Mouse (Mus musculus) embryonic facial prominence, embryonic 12.5 days (tissue): ENCODE results near the gene Tlx1. TPM values are rescaled to one million over a fixed set of nuclear protein-coding genes. Genes with fewer than 3 reads are reported as not detected.

Experiments used
- ATAC-seq: fragments of 200-750 bp; cut with Nextera tagmentation; 2 replicates; pipeline ENCODE4 v1.8.0; 2017; ENCODE audit not compliant: insufficient number of reproducible peaks, insufficient read depth, low FRiP score, low TSS enrichment
- H3K27ac ChIP-seq: fragments of 300-500 bp; sonication (generic); 2 replicates; pipeline ENCODE4 v1.5.1; 2016; ENCODE audit warnings: mild to moderate bottlenecking
- H3K27me3 ChIP-seq: fragments of 300-500 bp; sonication (generic); 2 replicates; pipeline ENCODE4 v1.6.1; 2016; ENCODE audit warnings: mild to moderate bottlenecking, moderate library complexity
- H3K36me3 ChIP-seq: fragments of 300-500 bp; sonication (generic); 2 replicates; pipeline ENCODE4 v1.6.1; 2016; ENCODE audit warnings: mild to moderate bottlenecking
- H3K4me1 ChIP-seq: fragments of 300-500 bp; sonication (generic); 2 replicates; pipeline ENCODE4 v1.6.1; 2016
- H3K4me2 ChIP-seq: fragments of 300-500 bp; sonication (generic); replicated peaks from 2 replicates; pipeline ENCODE4 v1.6.1; 2016; ENCODE audit warnings: mild to moderate bottlenecking, moderate library complexity
- H3K4me3 ChIP-seq: fragments of 300-500 bp; sonication (generic); 2 replicates; pipeline ENCODE4 v1.5.1; 2016; ENCODE audit warnings: mild to moderate bottlenecking
- H3K9ac ChIP-seq: fragments of 300-500 bp; sonication (generic); 2 replicates; pipeline ENCODE4 v1.6.1; 2016; ENCODE audit warnings: mild to moderate bottlenecking, moderate library complexity
- H3K9me3 ChIP-seq: fragments of 300-500 bp; sonication (generic); 2 replicates; pipeline ENCODE4 v1.6.1; 2016; ENCODE audit warnings: mild to moderate bottlenecking, moderate library complexity
- WGBS: fragments of 180-500 bp; shearing (Covaris S2); methylation state at CpG from one replicate; pipeline ENCODE4 v1.1.7; 2016; 5-methylcytosine and 5-hydroxymethylcytosine counted together
- polyA plus RNA-seq: library from polyadenylated mRNA; unstranded; fragments of >200 nt; fragmentation: Nextera tagmentation; extraction: Ambion mirVana; gene quantifications from 2 replicates; pipeline ENCODE4 v1.2.1, GENCODE M21; 2016

Gene Tlx1
- polyA plus RNA-seq, 1 experiment from 2014 or later = 2.8 TPM

DNA sequence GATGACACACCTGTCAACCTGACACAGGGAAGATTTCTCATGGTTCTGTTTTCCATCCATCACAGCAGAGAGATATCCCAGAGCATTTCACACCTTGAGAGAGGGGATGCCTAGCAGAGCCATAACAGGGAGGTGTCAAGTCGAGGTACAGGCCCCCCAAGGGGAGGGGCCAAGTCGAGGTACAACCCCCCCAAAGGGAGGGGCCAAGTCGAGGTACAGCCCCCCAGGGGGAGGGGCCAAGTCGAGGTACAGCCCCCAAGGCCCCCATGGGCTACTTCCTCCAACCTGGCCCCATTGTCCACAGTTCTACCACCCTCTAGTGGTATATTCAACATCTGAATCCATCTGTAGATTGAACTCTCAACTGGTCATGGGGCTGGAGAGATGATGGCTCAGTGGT is 44.2 kb downstream of the Tlx1 start:
- Histone ChIP-seq H3K4me1 (no peaks in the 10 kb centered on the region), H3K27me3 (no peaks in the 10 kb centered on the region), H3K27ac (no peak overlapping the region), H3K9ac (no peak overlapping the region), H3K4me2 (no peak overlapping the region), H3K36me3 (no peaks in the 10 kb centered on the region), H3K9me3 (peaks cover 7% of the 10 kb centered on the region), H3K4me3 (no peak overlapping the region)
- 55% methylated on average over 4 of the region's 4 CpGs for WGBS
- no peak for ATAC-seq

DNA sequence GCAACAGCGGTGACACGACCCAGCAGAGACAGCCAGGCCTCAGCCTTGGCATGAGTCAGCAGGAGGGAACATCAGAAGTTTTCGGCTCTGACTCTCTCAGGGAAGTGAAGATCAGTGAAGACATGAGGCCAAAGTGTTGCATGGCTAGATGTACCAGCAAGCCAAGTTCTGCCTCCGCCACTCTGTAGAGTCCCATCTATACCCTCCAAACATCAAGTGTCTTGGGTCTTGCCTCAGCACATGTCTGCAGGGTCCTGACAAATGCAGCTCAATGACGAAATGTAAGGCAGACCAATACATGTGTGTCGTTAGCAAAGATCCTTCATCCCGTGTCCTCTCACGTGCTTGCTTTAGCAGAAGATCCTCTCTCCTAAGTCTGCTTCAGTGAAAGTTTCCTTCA is 46.5 kb downstream of the Tlx1 start:
- Histone ChIP-seq H3K4me1 (no peaks in the 10 kb centered on the region), H3K9me3 (peaks cover 7% of the 10 kb centered on the region), H3K4me3 (no peak overlapping the region), H3K4me2 (no peak overlapping the region), H3K9ac (no peak overlapping the region), H3K27me3 (no peaks in the 10 kb centered on the region), H3K27ac (no peak overlapping the region), H3K36me3 (no peaks in the 10 kb centered on the region)
- no peak for ATAC-seq
- 92% methylated on average over 8 of the region's 8 CpGs for WGBS

DNA sequence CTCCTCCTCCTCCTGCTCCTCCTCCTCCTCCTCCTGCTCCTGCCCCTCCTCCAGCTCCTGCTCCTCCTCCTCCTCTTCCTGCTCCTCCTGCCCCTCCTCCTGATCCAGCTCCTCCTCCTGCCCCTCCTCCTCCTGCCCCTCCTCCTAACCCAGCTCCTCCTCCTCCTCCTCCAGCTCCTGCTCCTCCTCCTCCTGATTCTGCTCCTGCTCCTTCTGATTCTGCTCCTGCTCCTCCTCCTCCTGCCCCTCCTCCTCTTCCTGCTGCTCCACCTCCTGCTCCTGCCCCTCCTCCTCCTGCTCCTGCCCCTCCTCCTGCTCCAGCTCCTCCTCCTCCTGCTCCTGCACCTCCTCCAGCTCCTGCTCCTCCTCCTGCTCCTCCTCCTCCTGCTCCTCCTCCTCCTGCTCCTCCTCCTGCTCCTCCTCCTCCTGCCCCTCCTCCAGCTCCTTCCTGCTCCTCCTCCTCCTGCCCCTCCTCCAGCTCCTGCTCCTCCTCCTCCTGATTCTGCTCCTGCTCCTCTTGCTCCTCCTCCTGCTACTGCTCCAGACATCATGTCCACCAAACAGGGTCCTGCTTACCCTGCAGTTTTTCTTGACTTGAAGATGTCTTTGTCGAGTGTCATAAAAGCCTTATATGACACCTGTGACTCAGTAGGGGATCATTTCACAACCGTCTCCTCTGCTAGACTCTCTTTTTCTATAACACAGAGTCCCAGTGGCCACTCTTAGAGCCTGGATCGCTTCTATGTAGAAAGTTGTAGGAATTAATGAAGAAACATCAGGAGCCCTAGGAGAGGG is 55.0 kb downstream of the Tlx1 start:
- Histone ChIP-seq H3K4me3 (no peak overlapping the region), H3K4me1 (peaks cover 8% of the 10 kb centered on the region; the same call in 1 of the 2 replicates), H3K27ac (no peak overlapping the region), H3K4me2 (no peak overlapping the region), H3K27me3 (peaks cover 10% of the 10 kb centered on the region), H3K9me3 (no peaks in the 10 kb centered on the region; the same call in 1 of the 2 replicates), H3K36me3 (no peaks in the 10 kb centered on the region), H3K9ac (no peak overlapping the region)
- ATAC-seq = no peak
- WGBS = 80% methylated on average over 3 of the region's 3 CpGs

Other genes with a start within 250 kb of the Tlx1 start
- 50.1 and 51.6 TPM in 2 replicates for gene Slf2, start 219.5 kb upstream of the Tlx1 start, polyA plus RNA-seq
- 7.0 TPM in 2 replicates for gene Sema4g, start 161.6 kb upstream of the Tlx1 start, polyA plus RNA-seq
- gene Twnk, start 145.0 kb upstream of the Tlx1 start, polyA plus RNA-seq = 28.6 and 29.1 TPM in 2 replicates
- gene Mrpl43, start 144.2 kb upstream of the Tlx1 start, polyA plus RNA-seq = 74.5 and 75.8 TPM in 2 replicates
- 107 and 112 TPM in 2 replicates for gene Lzts2, start 136.3 kb upstream of the Tlx1 start, polyA plus RNA-seq
- gene Pdzd7, start 105.0 kb upstream of the Tlx1 start, polyA plus RNA-seq = 0.29 and 0.52 TPM in 2 replicates
- 24.3 and 25.1 TPM in 2 replicates for gene Sfxn3, start 103.2 kb upstream of the Tlx1 start, polyA plus RNA-seq
- gene Kazald1, start 75.4 kb upstream of the Tlx1 start, polyA plus RNA-seq = 7.0 and 8.4 TPM in 2 replicates
- 0.64 and 1.2 TPM in 2 replicates for gene Lbx1, start 85.1 kb downstream of the Tlx1 start, polyA plus RNA-seq
- gene Btrc, start 213.1 kb downstream of the Tlx1 start, polyA plus RNA-seq = 57.3 and 59.4 TPM in 2 replicates